Mouse (Mus musculus): ENCODE results near the gene Cacna2d3. TPM values are rescaled to one million over a fixed set of nuclear protein-coding genes. Genes with fewer than 3 reads are reported as not detected.
A peak's percentile ranks its signal among the peaks of the same experiment; 100 is the strongest.

Cacna2d3 gene
- total RNA-seq (2021), result 3.7 and 6.0 TPM in 2 replicates
- long read RNA-seq, partial matches to known transcripts, result 0 of 2 reads
- long read RNA-seq, other reads (novel, unspliced or antisense), result 2 of 2 reads

GRCm38 (mm10) chr14:29721488-29722385 is at the start of gene Cacna2d3:
Gene Cacna2d3 (minus strand): TSS chr14:29721864.
- DNase-seq, result peak; percentile 82

- no peak for DNase-seq
Measured at GRCm38 (mm10) chr14:29769486-29769885, 47.8 kb upstream of the Cacna2d3 start.

- no peak for DNase-seq
Measured at GRCm38 (mm10) chr14:29752876-29753275, 31.2 kb upstream of the Cacna2d3 start.

- no peak for DNase-seq
Measured at GRCm38 (mm10) chr14:29738751-29739150, 17.1 kb upstream of the Cacna2d3 start.

GRCm38 (mm10) chr14:29730256-29730655 is 8.6 kb upstream of the Cacna2d3 start:
- DNase-seq, result no peak

GRCm38 (mm10) chr14:29729009-29729408 is 7.3 kb upstream of the Cacna2d3 start:
- no peak for DNase-seq

- no peak for DNase-seq
Measured at GRCm38 (mm10) chr14:29727596-29727995, 5.9 kb upstream of the Cacna2d3 start.

- DNase-seq, result no peak
Measured at GRCm38 (mm10) chr14:29723267-29723666, 1.6 kb upstream of the Cacna2d3 start.

GRCm38 (mm10) chr14:29722386-29723221 is 940 bp upstream of the Cacna2d3 start:
- DNase-seq, result peak; percentile 56

GRCm38 (mm10) chr14:29721131-29721487 is 555 bp downstream of the Cacna2d3 start:
- DNase-seq, result no peak

GRCm38 (mm10) chr14:29720334-29720911 is 1.2 kb downstream of the Cacna2d3 start:
- DNase-seq, result no peak

GRCm38 (mm10) chr14:29712621-29713020 is 9.0 kb downstream of the Cacna2d3 start:
- DNase-seq, result no peak

GRCm38 (mm10) chr14:29707561-29708335 is 13.9 kb downstream of the Cacna2d3 start:
- no peak for DNase-seq

GRCm38 (mm10) chr14:29702762-29703161 is 18.9 kb downstream of the Cacna2d3 start:
- no peak for DNase-seq

GRCm38 (mm10) chr14:29696131-29696530 is 25.5 kb downstream of the Cacna2d3 start:
- DNase-seq, result peak; percentile 52

- DNase-seq, result no peak
Measured at GRCm38 (mm10) chr14:29672436-29673050, 49.1 kb downstream of the Cacna2d3 start.

- no peak for DNase-seq
Measured at GRCm38 (mm10) chr14:29669826-29670225, 51.8 kb downstream of the Cacna2d3 start.

- peak; percentile 30 for DNase-seq
Measured at GRCm38 (mm10) chr14:29657006-29657405, 64.7 kb downstream of the Cacna2d3 start.

- no peak for DNase-seq
Measured at GRCm38 (mm10) chr14:29650591-29650990, 71.1 kb downstream of the Cacna2d3 start.

- DNase-seq, result no peak
Measured at GRCm38 (mm10) chr14:29648721-29649120, 72.9 kb downstream of the Cacna2d3 start.

GRCm38 (mm10) chr14:29645421-29645820 is 76.2 kb downstream of the Cacna2d3 start:
- no peak for DNase-seq
